ENCODE assay signal across 9 mouse cellular contexts in the genomic region with DNA sequence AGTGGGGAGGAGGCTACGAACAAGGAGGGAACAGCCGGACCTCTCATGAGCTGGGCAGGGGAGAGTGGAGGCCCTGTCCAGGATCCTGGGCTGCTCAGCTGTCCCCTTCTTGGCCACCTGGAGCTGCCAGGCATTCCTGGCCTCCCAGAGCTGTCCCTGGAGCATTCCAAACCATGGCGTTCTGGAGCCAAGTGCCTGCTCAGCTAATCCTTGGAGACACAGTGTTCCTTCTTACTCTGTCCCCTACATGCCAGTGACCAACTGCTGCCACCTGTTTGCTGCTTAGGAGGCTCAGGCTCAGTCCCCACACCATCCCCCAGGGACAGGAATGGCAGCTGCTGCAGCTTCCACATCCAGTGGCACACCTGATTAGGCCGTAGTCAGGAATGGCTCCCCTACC. TPM values are rescaled to one million over a fixed set of nuclear protein-coding genes. Genes with fewer than 3 reads are reported as not detected.
DNase-seq lines count a peak whose midpoint lies in the region; ATAC-seq and TF ChIP-seq lines count a peak whose summit lies in the region.
"Had no signal": no experiment of that assay in that cellular context is flagged by ENCODE, and none has a peak within 500 bp of the region (broad histone marks: within the 10 kb centered on the region; RNA-seq: fewer than 3 reads in every experiment).

No protein-coding gene starts in this region.

- WGBS in cerebellum, adult 2 months, result 4% methylated on average over 4 of the region's 4 CpGs
- WGBS in lung, embryonic 16.5 days, result 33% methylated on average over 4 of the region's 4 CpGs

- peak overlapping the region; percentile 91 for H3K27ac ChIP-seq in layer of hippocampus, adult 2 months
- H3K27ac ChIP-seq in cerebellum, adult 2 months (ENCODE audit: insufficient read depth, low read length), result peak overlapping the region; percentile 66
- peak overlapping the region; percentile 34; the same call in 1 of the 2 replicates for H3K27ac ChIP-seq in lung, embryonic 16.5 days (ENCODE audit: low read length)
- H3K27ac ChIP-seq: neural tube, embryonic 12.5 days had no signal

- ATAC-seq in lung, embryonic 16.5 days (ENCODE audit: low read depth), result peak; percentile 20; the same call in 1 of the 2 replicates
- ATAC-seq in megakaryocyte-erythroid progenitor cell, adult 5-6 weeks (replicated peaks; ENCODE audit: low FRiP score, low TSS enrichment, poor library complexity, severe bottlenecking), result no peak

- H3K4me1 ChIP-seq in cerebellum, adult 2 months (ENCODE audit: control insufficient read depth, insufficient read depth, low read length), result peaks cover 34% of the 10 kb centered on the region
- H3K4me1 ChIP-seq in lung, embryonic 16.5 days (replicated peaks; ENCODE audit: control insufficient read depth, insufficient read depth, low read length), result peaks cover 2% of the 10 kb centered on the region; the same call in 1 of the 2 replicates

- no peak for TF ChIP-seq POLR2A in cerebellum, adult 2 months (IDR thresholded peaks at IDR 0.05; ENCODE audit: borderline replicate concordance, insufficient read depth, low read length)

- TF ChIP-seq CTCF in layer of hippocampus, adult 2 months (conservative IDR thresholded peaks at IDR 0.05), result no peak
- no peak for TF ChIP-seq CTCF in cerebellum, adult 2 months (IDR thresholded peaks at IDR 0.05; ENCODE audit: borderline replicate concordance, insufficient read depth, low read depth, low read length)

- no peaks in the 10 kb centered on the region for H3K27me3 ChIP-seq in cerebellum, adult 2 months (ENCODE audit: control insufficient read depth, insufficient read depth, low read length)
- H3K27me3 ChIP-seq in lung, embryonic 16.5 days (ENCODE audit: control insufficient read depth, insufficient read depth, low read depth, low read length), result no peaks in the 10 kb centered on the region
- H3K27me3 ChIP-seq: neural tube, embryonic 12.5 days had no signal

- no peak overlapping the region for H3K4me2 ChIP-seq in lung, embryonic 16.5 days (ENCODE audit: low read depth, low read length)
- H3K4me2 ChIP-seq: neural tube, embryonic 12.5 days had no signal

- no peaks in the 10 kb centered on the region for H3K36me3 ChIP-seq in lung, embryonic 16.5 days (ENCODE audit: control insufficient read depth, insufficient read depth, low read length)
- H3K36me3 ChIP-seq: neural tube, embryonic 12.5 days had no signal

- no peaks in the 10 kb centered on the region for H3K9me3 ChIP-seq in lung, embryonic 16.5 days (ENCODE audit: control insufficient read depth, low read length)
- H3K9me3 ChIP-seq: neural tube, embryonic 12.5 days had no signal

- no peak overlapping the region for H3K4me3 ChIP-seq in layer of hippocampus, adult 2 months
- no peak overlapping the region for H3K4me3 ChIP-seq in cerebellum, adult 2 months (replicated peaks; ENCODE audit: insufficient read depth, low read depth, low read length)
- H3K4me3 ChIP-seq in lung, embryonic 16.5 days (ENCODE audit: low read length), result no peak overlapping the region
- H3K4me3 ChIP-seq: neural tube, embryonic 12.5 days had no signal

- no peak overlapping the region for H3K9ac ChIP-seq in lung, embryonic 16.5 days (ENCODE audit: low read length)
- H3K9ac ChIP-seq: neural tube, embryonic 12.5 days had no signal

- no peak for DNase-seq in layer of hippocampus, adult 2 months (ENCODE audit: low spot score in 2 of 2)
- no peak for DNase-seq in layer of hippocampus, postnatal 36 days
- DNase-seq in cerebellum, adult 2 months, result peak; percentile 74 to 80
- peak; percentile 91 for DNase-seq in gastrocnemius, postnatal 25 days
- DNase-seq in right cerebral cortex, postnatal 25 days, result no peak
- DNase-seq in adrenal gland, postnatal 36 days, result no peak

RNA-seq across cellular contexts. Expression of a gene that starts 2.7 kb away (rescaled TPM):
- not detected for total RNA-seq in layer of hippocampus, adult 2 months (2021)
- total RNA-seq in layer of hippocampus, postnatal 36 days (2021), result under 1 TPM; 0.28 to 0.30 TPM
- 0.14 and 0.18 TPM in 2 replicates for polyA plus RNA-seq in cerebellum, adult 2 months (2012; rRNA removed)
- total RNA-seq in gastrocnemius, postnatal 25 days (2021), result 100 to 1,000 TPM; 335 to 488 TPM
- 1.3 and 2.5 TPM in 2 replicates for polyA plus RNA-seq in lung, embryonic 16.5 days (2015; fragmentation: Nextera tagmentation; extraction: Ambion mirVana)
- not detected in 2 replicates for total RNA-seq in megakaryocyte-erythroid progenitor cell, adult 5-6 weeks (2014; fragmentation: Nextera tagmentation)
- total RNA-seq in megakaryocyte-erythroid progenitor cell, adult 5-6 weeks (2017), result not detected in 2 replicates
- total RNA-seq in adrenal gland, postnatal 36 days (2021), result under 1 TPM in 1 of 2 experiments, not detected in 1; 0.13 TPM

RNA-seq across cellular contexts. Expression of a gene that starts 14.0 kb away (rescaled TPM):
- total RNA-seq in layer of hippocampus, adult 2 months (2021), result 10 to 100 TPM; 11.1 to 12.4 TPM
- total RNA-seq in layer of hippocampus, postnatal 36 days (2021), result 10 to 100 TPM; 11.3 to 13.8 TPM
- 19.8 and 24.2 TPM in 2 replicates for polyA plus RNA-seq in cerebellum, adult 2 months (2012; rRNA removed)
- total RNA-seq in gastrocnemius, postnatal 25 days (2021), result 1 to 10 TPM in 1 of 2 experiments, under 1 TPM in 1; 0.91 to 1.7 TPM
- polyA plus RNA-seq in lung, embryonic 16.5 days (2015; fragmentation: Nextera tagmentation; extraction: Ambion mirVana), result 1.2 and 2.0 TPM in 2 replicates
- total RNA-seq in megakaryocyte-erythroid progenitor cell, adult 5-6 weeks (2014; fragmentation: Nextera tagmentation), result 0.77 TPM in 1 of 2 replicates, not detected in the other
- total RNA-seq in megakaryocyte-erythroid progenitor cell, adult 5-6 weeks (2017), result 0.84 and 2.4 TPM in 2 replicates
- total RNA-seq in adrenal gland, postnatal 36 days (2021), result 1 to 10 TPM; 1.3 to 1.7 TPM

RNA-seq across cellular contexts. Expression of a gene that starts 39.3 kb away (rescaled TPM):
- total RNA-seq in layer of hippocampus, adult 2 months (2021), result 100 to 1,000 TPM; 202 to 221 TPM
- total RNA-seq in layer of hippocampus, postnatal 36 days (2021), result 100 to 1,000 TPM; 216 to 224 TPM
- polyA plus RNA-seq in cerebellum, adult 2 months (2012; rRNA removed), result 154 and 160 TPM in 2 replicates
- total RNA-seq in gastrocnemius, postnatal 25 days (2021), result 1 to 10 TPM in 1 of 2 experiments, under 1 TPM in 1; 0.49 to 2.7 TPM
- polyA plus RNA-seq in lung, embryonic 16.5 days (2015; fragmentation: Nextera tagmentation; extraction: Ambion mirVana), result 8.4 and 9.0 TPM in 2 replicates
- not detected in 2 replicates for total RNA-seq in megakaryocyte-erythroid progenitor cell, adult 5-6 weeks (2014; fragmentation: Nextera tagmentation)
- total RNA-seq in megakaryocyte-erythroid progenitor cell, adult 5-6 weeks (2017), result not detected in 2 replicates
- 100 to 1,000 TPM; 110 to 137 TPM for total RNA-seq in adrenal gland, postnatal 36 days (2021)

Comparison
In these comparisons a context has a peak if more than half of its experiments do, and no peak if none do; other contexts are left out.
1. DNase-seq: peak in cerebellum, adult 2 months (2 of 2) and gastrocnemius, postnatal 25 days (single experiment); none in layer of hippocampus, adult 2 months (0 of 2), layer of hippocampus, postnatal 36 days (0 of 2), right cerebral cortex, postnatal 25 days (single experiment) and adrenal gland, postnatal 36 days (0 of 2).
2. H3K27ac ChIP-seq: peak in every context shown above with its lines; median percentile 91 in layer of hippocampus, adult 2 months; 66 in cerebellum, adult 2 months; 34 in lung, embryonic 16.5 days.
3. RNA of a gene that starts 2.7 kb away (total RNA-seq): 335 to 488 TPM in gastrocnemius, postnatal 25 days; 0.28 to 0.30 TPM in layer of hippocampus, postnatal 36 days, 0.13 TPM in adrenal gland, postnatal 36 days, not detected in layer of hippocampus, adult 2 months and not detected in megakaryocyte-erythroid progenitor cell, adult 5-6 weeks; every median in the first group is over 100 times any median in the second.
4. RNA of a gene that starts 39.3 kb away (total RNA-seq): 216 to 224 TPM in layer of hippocampus, postnatal 36 days, 202 to 221 TPM in layer of hippocampus, adult 2 months and 110 to 137 TPM in adrenal gland, postnatal 36 days; 0.49 to 2.7 TPM in gastrocnemius, postnatal 25 days and not detected in megakaryocyte-erythroid progenitor cell, adult 5-6 weeks; every median in the first group is over 10 times any median in the second.